Mouse (Mus musculus) liver, postnatal 0 days (tissue): ENCODE measurements around the gene Ostc.

Experiments
- CTCF ChIP-seq: sonication (generic); IDR thresholded peaks from 2 replicates; pipeline ENCODE4 v1.5.1; 2016; ENCODE audit warnings: antibody characterized with exemption, low read depth
- EP300 ChIP-seq: IDR thresholded peaks from 2 replicates; pipeline ENCODE4 v1.6.1; 2016; ENCODE audit warnings: antibody characterized with exemption, low read depth, mild to moderate bottlenecking

- no peak for TF ChIP-seq EP300
- no peak for TF ChIP-seq CTCF
Measured at GRCm38 (mm10) chr3:130718871-130719270, 9.6 kb upstream of the Ostc start.
